Mouse (Mus musculus): ENCODE data around the gene Kifc3. TPM values are rescaled to one million over a fixed set of nuclear protein-coding genes. Genes with fewer than 3 reads are reported as not detected.
A peak's percentile ranks its signal among the peaks of the same experiment; 100 is the strongest.
"Not testable (repeated sequence)": the region's sequence is repeated elsewhere in the genome, so short reads cannot be mapped to it uniquely, and the experiment has no call there.

The Kifc3 gene
- 17.6 and 17.9 TPM in 2 replicates for polyA plus RNA-seq (2015; fragmentation: Nextera tagmentation; extraction: Ambion mirVana)

DNA sequence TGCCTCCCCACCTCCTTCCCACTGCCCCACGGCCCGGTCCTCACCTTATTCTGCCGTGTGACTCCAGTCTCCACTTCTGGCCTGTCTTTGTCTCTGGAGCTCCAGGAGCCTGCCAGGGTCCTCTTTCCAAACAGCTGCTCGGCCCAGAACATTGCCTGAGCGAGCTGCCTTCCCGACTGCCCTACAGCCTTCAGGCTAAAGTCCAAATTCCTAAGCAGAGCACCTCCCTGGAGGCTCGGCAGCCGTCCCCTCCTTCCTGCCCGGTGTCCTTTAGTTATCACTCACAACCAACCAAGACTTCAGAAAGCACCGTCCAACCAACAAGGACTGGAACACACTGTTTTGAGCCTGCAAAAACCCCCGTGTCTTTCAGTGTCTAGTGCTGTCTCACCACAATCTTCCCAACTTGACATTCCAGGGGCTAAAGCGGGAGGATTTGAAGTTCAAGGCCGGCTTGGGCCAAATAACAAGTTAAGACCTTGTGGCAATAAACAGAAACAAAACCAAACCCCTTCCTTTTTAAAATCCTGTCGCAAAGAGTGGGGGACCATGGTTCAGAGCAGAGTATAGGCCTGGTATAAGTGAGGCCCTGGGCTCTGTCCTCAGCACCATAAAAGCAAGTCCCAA is at the start of gene Kifc3:
Gene Kifc3, minus strand, starts transcription at position 164 of the 627 bp plus-strand sequence.
- Histone ChIP-seq H3K4me2 (replicated peaks) (no peak within 1 kb of the TSS), H3K36me3 (no peaks in the 10 kb centered on the region), H3K9ac (no peak within 1 kb of the TSS), H3K27ac (replicated peaks) (no peak within 1 kb of the TSS), H3K27me3 (no peaks in the 10 kb centered on the region), H3K4me3 (replicated peaks) (no peak within 1 kb of the TSS), H3K4me1 (no peaks in the 10 kb centered on the region), H3K9me3 (replicated peaks) (no peaks in the 10 kb centered on the region)
- 43% methylated on average over 14 of the region's 14 CpGs for WGBS
- ATAC-seq (ENCODE audit: insufficient number of reproducible peaks, low FRiP score, low TSS enrichment, low read depth), result no peak

DNA sequence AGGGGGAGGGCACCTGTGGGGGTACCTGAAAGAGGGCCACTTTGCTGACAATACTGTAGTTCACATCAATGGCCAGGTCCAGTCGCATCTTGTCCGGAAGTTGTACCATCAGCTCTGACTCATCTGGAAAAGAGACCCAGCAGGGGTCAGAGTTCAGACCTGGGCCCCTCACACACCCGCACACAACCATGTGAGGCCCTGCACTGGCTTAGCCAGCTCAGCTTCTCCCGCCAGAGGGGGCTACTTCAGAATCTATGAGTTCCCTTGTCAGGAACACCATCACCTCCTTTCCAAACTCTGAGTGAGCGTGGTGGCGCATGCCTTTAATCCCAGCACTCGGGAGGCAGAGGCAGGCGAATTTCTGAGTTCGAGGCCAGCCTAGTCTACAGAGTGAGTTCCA is 49.4 kb upstream of the Kifc3 start:
- no peak overlapping the region for H3K27ac ChIP-seq (replicated peaks)
- H3K27me3 ChIP-seq, result no peaks in the 10 kb centered on the region
- no peak overlapping the region for H3K4me2 ChIP-seq (replicated peaks)
- H3K4me1 ChIP-seq, result 0 out of 2 replicates have a peak, but pooled peaks cover 3% of the 10 kb centered on the region
- 62% methylated on average over 9 of the region's 9 CpGs for WGBS
- no peak overlapping the region for H3K4me3 ChIP-seq (replicated peaks)
- no peak overlapping the region for H3K9ac ChIP-seq
- no peak for ATAC-seq (ENCODE audit: insufficient number of reproducible peaks, low FRiP score, low TSS enrichment, low read depth)
- no peaks in the 10 kb centered on the region for H3K9me3 ChIP-seq (replicated peaks)
- no peaks in the 10 kb centered on the region for H3K36me3 ChIP-seq

DNA sequence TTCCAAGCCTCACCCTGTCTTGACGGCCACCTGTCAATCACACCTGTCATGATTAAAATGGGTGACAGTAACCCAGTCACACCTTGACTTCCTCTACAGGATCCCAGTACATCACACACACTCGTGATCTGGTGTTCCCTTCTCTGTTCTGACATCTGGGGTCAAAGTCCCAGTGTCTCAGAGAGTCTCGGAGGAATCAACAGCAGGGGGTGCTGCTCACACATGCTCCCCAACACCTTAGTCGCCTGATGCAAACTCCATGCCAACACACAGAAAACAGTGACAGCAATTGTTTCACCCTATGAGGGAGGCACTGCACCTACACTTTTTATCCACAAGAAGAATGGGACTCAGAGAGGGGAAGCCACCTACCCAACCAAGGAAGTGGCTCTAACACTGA is 47.2 kb upstream of the Kifc3 start:
- WGBS, result 51% methylated on average over 4 of the region's 4 CpGs
- Histone ChIP-seq H3K4me2 (replicated peaks) (no peak overlapping the region), H3K4me3 (replicated peaks) (no peak overlapping the region), H3K9me3 (replicated peaks) (no peaks in the 10 kb centered on the region), H3K4me1 (0 out of 2 replicates have a peak, but pooled peaks cover 3% of the 10 kb centered on the region), H3K9ac (no peak overlapping the region), H3K36me3 (no peaks in the 10 kb centered on the region), H3K27me3 (no peaks in the 10 kb centered on the region), H3K27ac (replicated peaks) (no peak overlapping the region)
- no peak for ATAC-seq (ENCODE audit: insufficient number of reproducible peaks, low FRiP score, low TSS enrichment, low read depth)

DNA sequence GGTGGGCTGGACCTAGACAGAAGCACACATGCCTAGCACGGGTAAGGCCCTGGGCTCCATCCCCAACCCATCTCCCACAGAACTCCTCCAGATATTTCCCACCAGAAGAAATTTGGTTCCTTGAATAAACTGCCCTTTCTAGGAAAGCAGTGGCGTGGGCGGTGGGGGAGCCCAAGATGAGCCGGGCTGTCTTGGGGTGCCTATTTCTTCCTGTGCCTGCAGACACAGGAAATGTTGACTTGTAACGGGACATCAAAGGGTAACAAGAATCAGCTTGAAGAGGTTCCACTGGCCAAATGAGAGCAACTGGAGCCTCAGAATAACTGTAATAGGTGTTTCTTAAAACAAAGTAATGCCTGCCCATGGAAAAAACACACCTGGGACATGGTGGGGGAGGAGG is 44.7 kb upstream of the Kifc3 start:
- WGBS, result 64% methylated on average over 5 of the region's 5 CpGs
- Histone ChIP-seq H3K4me2 (replicated peaks) (no peak overlapping the region), H3K27me3 (no peaks in the 10 kb centered on the region), H3K4me1 (0 out of 2 replicates have a peak, but pooled peaks cover 7% of the 10 kb centered on the region), H3K9ac (no peak overlapping the region), H3K4me3 (replicated peaks) (no peak overlapping the region), H3K27ac (replicated peaks) (no peak overlapping the region), H3K36me3 (no peaks in the 10 kb centered on the region), H3K9me3 (replicated peaks) (no peaks in the 10 kb centered on the region)
- ATAC-seq (ENCODE audit: insufficient number of reproducible peaks, low FRiP score, low TSS enrichment, low read depth), result no peak

DNA sequence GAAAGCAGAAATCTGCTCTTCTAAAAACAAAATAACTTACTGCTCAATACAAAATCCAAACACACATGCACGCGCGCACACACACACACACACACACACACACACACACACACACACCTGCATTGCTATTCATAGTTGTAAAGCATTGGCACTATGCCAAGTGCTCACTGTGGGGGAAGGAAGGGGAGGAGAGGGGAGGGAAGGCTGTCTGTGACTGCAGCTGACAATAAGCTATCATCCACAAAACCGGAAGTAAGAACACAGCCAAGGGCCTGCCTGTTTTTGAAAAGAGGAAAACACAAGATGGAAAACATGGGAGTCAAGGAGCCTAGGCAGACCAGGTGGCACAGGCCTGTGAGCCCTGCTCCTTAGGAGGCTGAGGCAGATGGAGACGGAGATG is 42.6 kb upstream of the Kifc3 start:
- Histone ChIP-seq H3K27ac (replicated peaks) (0 out of 2 replicates have a peak overlapping the region, but pooled peaks have one; percentile 18), H3K36me3 (no peaks in the 10 kb centered on the region)
- 56% methylated on average over 5 of the region's 5 CpGs for WGBS

DNA sequence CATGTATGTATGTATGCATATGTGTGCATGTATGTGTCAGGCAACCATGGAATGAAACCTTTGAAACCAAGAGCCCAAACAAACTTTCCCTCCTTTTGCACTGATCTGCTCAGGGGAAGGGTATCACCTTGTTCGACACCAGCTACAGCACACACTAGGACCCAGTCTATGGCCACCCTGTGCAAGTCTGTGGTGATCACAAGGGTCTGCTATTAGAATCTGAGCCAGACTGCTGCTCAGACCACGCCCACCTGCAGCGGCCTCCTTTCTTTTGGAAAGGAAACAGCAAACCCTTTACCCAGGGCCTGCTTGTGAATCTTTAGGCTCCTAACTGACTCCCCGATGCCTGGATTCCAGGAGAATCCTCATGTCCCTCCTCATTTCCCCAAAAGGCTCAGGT is 41.2 kb upstream of the Kifc3 start:
- no peaks in the 10 kb centered on the region for H3K9me3 ChIP-seq (replicated peaks)
- no peak overlapping the region for H3K4me3 ChIP-seq (replicated peaks)
- WGBS, result 62% methylated on average over 4 of the region's 4 CpGs
- H3K27me3 ChIP-seq, result no peaks in the 10 kb centered on the region
- H3K4me2 ChIP-seq (replicated peaks), result no peak overlapping the region
- no peak for ATAC-seq (ENCODE audit: insufficient number of reproducible peaks, low FRiP score, low TSS enrichment, low read depth)
- no peak overlapping the region for H3K27ac ChIP-seq (replicated peaks)
- H3K36me3 ChIP-seq, result no peaks in the 10 kb centered on the region
- H3K9ac ChIP-seq, result no peak overlapping the region
- 0 out of 2 replicates have a peak, but pooled peaks cover 7% of the 10 kb centered on the region for H3K4me1 ChIP-seq

More for the DNA sequence above, 42.6 kb upstream of the Kifc3 start:
- Histone ChIP-seq H3K27me3 (no peaks in the 10 kb centered on the region), H3K4me2 (replicated peaks) (no peak overlapping the region), H3K9ac (no peak overlapping the region), H3K9me3 (replicated peaks) (no peaks in the 10 kb centered on the region), H3K4me3 (replicated peaks) (no peak overlapping the region), H3K4me1 (0 out of 2 replicates have a peak, but pooled peaks cover 7% of the 10 kb centered on the region)
- peak; percentile 53; the same call in 1 of the 2 replicates for ATAC-seq (ENCODE audit: insufficient number of reproducible peaks, low FRiP score, low TSS enrichment, low read depth)

DNA sequence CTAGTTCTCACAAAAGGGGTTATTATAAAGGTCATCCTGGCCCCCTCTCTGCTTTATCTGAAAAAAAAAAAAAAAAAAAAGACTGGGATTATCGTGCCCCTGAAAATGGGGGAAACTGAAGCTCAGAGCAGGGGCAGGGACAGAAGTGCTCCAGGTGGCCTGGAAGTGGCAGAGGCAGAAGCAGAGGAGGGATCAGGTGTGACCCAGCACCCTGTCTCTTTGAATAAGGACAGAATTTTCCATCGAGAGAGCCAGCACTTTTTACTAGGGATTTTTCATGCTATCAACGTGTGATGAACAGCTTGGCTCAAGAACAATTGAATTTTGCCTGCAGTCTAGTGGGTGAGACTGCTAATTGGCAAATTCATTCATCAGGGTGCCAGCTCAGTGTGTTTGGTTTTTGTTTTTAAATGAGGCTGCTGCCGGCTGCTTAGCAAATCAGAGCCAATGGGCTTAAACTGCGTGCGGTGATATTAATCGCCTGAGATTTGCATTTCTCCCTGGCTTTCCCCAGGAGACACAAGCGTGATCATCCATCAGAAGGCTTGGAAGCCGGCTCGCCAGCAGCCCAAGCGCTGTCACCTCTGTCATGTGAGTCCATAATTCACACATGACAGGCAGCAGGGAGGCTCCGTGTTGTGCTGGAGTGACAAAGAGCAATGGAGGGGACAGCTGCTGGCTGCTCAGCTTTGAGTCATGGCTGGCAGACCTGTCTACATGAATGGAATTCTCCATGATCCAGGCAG is 40.4 kb upstream of the Kifc3 start:
- Histone ChIP-seq H3K27ac (replicated peaks) (no peak overlapping the region; the same call in 1 of the 2 replicates), H3K4me1 (0 out of 2 replicates have a peak, but pooled peaks cover 7% of the 10 kb centered on the region), H3K4me3 (replicated peaks) (no peak overlapping the region), H3K4me2 (replicated peaks) (no peak overlapping the region), H3K36me3 (no peaks in the 10 kb centered on the region), H3K27me3 (no peaks in the 10 kb centered on the region), H3K9ac (no peak overlapping the region), H3K9me3 (replicated peaks) (no peaks in the 10 kb centered on the region)
- ATAC-seq (ENCODE audit: insufficient number of reproducible peaks, low FRiP score, low TSS enrichment, low read depth), result no peak
- 53% methylated on average over 12 of the region's 12 CpGs for WGBS

DNA sequence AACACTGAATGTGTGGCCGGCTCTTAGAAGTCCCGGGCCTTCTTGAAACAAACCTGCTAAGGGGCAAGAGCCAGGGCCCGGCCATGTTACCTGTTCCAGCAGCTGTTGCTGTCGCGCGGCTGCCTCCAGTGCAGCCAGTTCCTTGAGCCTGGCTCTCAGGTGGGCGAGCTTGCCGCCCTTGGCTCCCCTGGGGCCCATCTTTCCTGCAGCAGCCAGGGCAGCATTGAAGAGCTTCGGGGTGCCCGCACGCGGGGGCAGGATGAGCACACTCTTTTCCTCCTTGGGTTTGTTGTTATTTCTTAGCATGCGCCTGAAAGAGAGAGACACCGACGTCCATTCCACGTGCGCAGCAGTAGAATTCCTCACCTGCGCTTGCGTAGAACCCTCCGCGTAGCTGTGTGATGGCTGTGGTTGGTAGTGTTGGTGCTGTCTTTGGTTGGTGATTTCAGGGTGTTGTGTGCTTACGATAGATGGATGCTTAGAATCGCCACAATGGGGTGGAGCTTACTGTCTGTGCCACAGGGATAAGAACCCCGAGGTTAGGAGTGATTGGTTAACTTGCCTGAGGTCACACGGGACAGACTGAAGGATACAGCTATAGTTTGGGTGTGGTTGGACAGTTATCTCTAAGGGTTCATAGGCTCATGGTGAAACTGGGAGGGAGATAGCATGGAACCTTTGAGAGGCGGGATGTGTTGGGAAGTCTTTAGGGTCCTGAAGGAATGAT is 39.6 kb upstream of the Kifc3 start:
- Histone ChIP-seq H3K4me2 (replicated peaks) (no peak overlapping the region), H3K4me1 (0 out of 2 replicates have a peak, but pooled peaks cover 7% of the 10 kb centered on the region), H3K9ac (no peak overlapping the region), H3K27ac (replicated peaks) (no peak overlapping the region), H3K9me3 (replicated peaks) (no peaks in the 10 kb centered on the region), H3K27me3 (no peaks in the 10 kb centered on the region), H3K36me3 (no peaks in the 10 kb centered on the region), H3K4me3 (replicated peaks) (no peak overlapping the region)
- 87% methylated on average over 26 of the region's 26 CpGs for WGBS
- no peak for ATAC-seq (ENCODE audit: insufficient number of reproducible peaks, low FRiP score, low TSS enrichment, low read depth)

DNA sequence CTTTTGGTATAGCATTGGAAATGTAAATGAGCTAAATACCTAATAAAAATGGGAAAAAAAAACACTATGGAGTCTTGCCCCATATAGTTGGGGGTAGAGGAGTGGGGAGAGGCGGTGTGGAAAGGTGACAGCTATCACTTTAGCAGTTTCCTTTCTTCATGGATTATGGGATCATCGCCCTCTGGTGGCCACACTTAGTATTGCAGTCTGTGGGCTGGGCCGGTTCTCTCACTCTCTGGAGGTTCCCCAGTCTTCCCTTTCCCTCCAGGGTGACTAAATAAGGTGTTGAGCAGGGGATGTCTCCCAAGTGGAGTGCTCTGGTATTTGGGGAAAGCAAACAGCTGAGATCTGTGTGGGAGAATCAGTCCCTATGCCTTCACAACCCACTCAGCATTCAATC is 33.1 kb upstream of the Kifc3 start:
- ATAC-seq (ENCODE audit: insufficient number of reproducible peaks, low FRiP score, low TSS enrichment, low read depth), result no peak
- Histone ChIP-seq H3K27me3 (no peaks in the 10 kb centered on the region), H3K27ac (replicated peaks) (no peak overlapping the region), H3K4me1 (no peaks in the 10 kb centered on the region), H3K4me3 (replicated peaks) (no peak overlapping the region), H3K9me3 (replicated peaks) (no peaks in the 10 kb centered on the region), H3K9ac (no peak overlapping the region), H3K4me2 (replicated peaks) (no peak overlapping the region), H3K36me3 (no peaks in the 10 kb centered on the region)
- WGBS, result 7% methylated on average over 3 of the region's 3 CpGs

DNA sequence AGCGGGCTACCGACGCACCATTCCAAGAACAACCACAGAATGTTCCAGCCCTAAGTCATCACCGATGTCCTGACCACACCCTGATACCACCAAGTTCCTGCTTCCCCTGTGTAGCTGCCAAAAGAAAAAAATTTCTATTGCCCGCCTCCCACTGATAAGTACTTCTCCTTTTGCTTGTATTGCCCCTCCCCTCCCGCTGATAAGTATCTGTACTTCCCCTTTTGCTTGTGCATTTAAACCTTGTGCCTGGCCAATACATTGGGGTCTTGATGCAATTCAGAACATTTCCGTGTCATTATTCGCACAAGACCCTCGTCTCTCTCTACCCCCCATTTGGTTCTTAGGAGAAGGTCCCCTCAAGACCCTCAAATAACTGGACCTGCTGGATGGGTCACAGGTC is 27.5 kb upstream of the Kifc3 start:
- not testable (repeated sequence) for H3K36me3 ChIP-seq; H3K4me3 ChIP-seq (replicated peaks); H3K27ac ChIP-seq (replicated peaks); H3K9ac ChIP-seq; H3K27me3 ChIP-seq; H3K4me2 ChIP-seq (replicated peaks); H3K9me3 ChIP-seq (replicated peaks); ATAC-seq (ENCODE audit: insufficient number of reproducible peaks, low FRiP score, low TSS enrichment, low read depth)
- WGBS, result 90% methylated on average over 9 of the region's 9 CpGs
- H3K4me1 ChIP-seq, result peaks cover 14% of the 10 kb centered on the region

DNA sequence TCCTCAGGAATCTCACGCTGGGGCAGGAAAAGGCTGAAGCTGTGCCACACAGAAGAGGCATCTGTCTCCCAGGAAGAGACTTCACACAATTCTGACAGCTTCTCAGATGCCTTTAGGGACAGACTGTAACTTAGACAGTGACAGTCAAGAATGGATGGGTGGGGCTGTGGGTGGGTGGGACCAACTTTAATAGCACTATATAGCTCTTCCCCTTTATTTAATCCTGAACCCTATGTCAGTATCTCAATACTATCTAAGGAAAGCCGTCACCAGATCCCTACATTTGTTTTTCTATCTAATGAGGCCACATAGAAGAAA is 24.5 kb upstream of the Kifc3 start:
- Histone ChIP-seq H3K9ac (no peak overlapping the region), H3K4me3 (replicated peaks) (no peak overlapping the region), H3K9me3 (replicated peaks) (no peaks in the 10 kb centered on the region), H3K36me3 (no peaks in the 10 kb centered on the region), H3K27me3 (no peaks in the 10 kb centered on the region), H3K27ac (replicated peaks) (0 out of 2 replicates have a peak overlapping the region, but pooled peaks have one; percentile 0), H3K4me2 (replicated peaks) (no peak overlapping the region), H3K4me1 (peaks cover 14% of the 10 kb centered on the region)
- peak; percentile 43; the same call in 1 of the 2 replicates for ATAC-seq (ENCODE audit: insufficient number of reproducible peaks, low FRiP score, low TSS enrichment, low read depth)
- whole genome bisulfite sequencing, result 26% methylated on average over 2 of the region's 2 CpGs
